Mouse (Mus musculus): ENCODE results near the gene Dysf. TPM values are rescaled to one million over a fixed set of nuclear protein-coding genes. Genes with fewer than 3 reads are reported as not detected.

Dysf gene
- total and polyA plus RNA-seq, 3 experiments: not detected

DNA sequence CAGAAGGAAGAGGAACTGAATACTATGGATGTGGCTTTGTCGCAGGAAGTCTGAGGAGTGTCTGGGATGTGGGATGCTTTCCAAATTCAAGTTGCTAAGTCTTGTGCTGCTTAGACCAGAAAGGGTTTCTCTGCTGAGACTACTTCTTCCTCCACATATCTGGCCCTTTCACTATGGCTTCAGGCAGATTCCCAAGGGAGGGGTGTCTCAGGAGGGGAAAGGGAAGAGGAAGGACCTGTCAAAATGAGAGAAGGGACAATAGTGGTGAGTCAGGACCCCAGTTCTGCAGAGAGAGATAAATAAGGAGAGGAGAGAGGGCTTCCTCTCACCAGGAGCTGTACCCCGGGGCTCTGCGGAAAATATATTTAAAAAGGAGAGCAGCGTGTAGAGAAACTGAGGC is 11.6 kb downstream of the Dysf start:
- no peaks in the 10 kb centered on the region for H3K4me1 ChIP-seq (ENCODE audit: control insufficient read depth in 1 of 2, insufficient read depth in 2 of 2, low read length in 2 of 2)
- H3K79me2 ChIP-seq (ENCODE audit: control insufficient read depth, insufficient read depth, low read length, poor library complexity): no peaks in the 10 kb centered on the region
- H3K9me3 ChIP-seq (replicated peaks; ENCODE audit: insufficient read depth, low read length): no peaks in the 10 kb centered on the region
- no peaks in the 10 kb centered on the region for H3K36me3 ChIP-seq (ENCODE audit: control insufficient read depth in 1 of 2, insufficient read depth in 2 of 2, low read length in 2 of 2)
- no peak overlapping the region for H3K27ac ChIP-seq (ENCODE audit: control insufficient read depth, low read depth, low read length)
- no peak overlapping the region for H3K4me3 ChIP-seq (ENCODE audit: control insufficient read depth in 1 of 2, insufficient read depth in 1 of 2, low read depth in 2 of 2, low read length in 2 of 2)
- no peak for DNase-seq (ENCODE audit: low read depth, low spot score)
- no peaks in the 10 kb centered on the region for H3K27me3 ChIP-seq (ENCODE audit: control insufficient read depth in 1 of 2, insufficient read depth in 2 of 2, low read length in 2 of 2)
- TF ChIP-seq ELF1 (IDR thresholded peaks at IDR 0.05; ENCODE audit: low read depth, low read length): no peak
- no peak for TF ChIP-seq TBP (IDR thresholded peaks at IDR 0.05; ENCODE audit: low read depth, low read length)
- no peak for TF ChIP-seq JUND (IDR thresholded peaks at IDR 0.05; ENCODE audit: low read depth, low read length)
- no peak for TF ChIP-seq NELFE (IDR thresholded peaks at IDR 0.05; ENCODE audit: low read depth, low read length)
- TF ChIP-seq MAFK (IDR thresholded peaks at IDR 0.05; ENCODE audit: borderline replicate concordance, low read depth, low read length): no peak
- no peak for TF ChIP-seq USF2 (IDR thresholded peaks at IDR 0.05; ENCODE audit: borderline replicate concordance in 1 of 2, insufficient read depth in 1 of 2, low read depth in 1 of 2, low read length in 2 of 2)
- no peak for TF ChIP-seq TAL1 (IDR thresholded peaks at IDR 0.05; ENCODE audit: low read length)
- no peak for TF ChIP-seq MXI1 (IDR thresholded peaks at IDR 0.05; ENCODE audit: low read depth, low read length)
- H3K9ac ChIP-seq (ENCODE audit: control insufficient read depth, low read depth, low read length, poor library complexity, severe bottlenecking): no peak overlapping the region

DNA sequence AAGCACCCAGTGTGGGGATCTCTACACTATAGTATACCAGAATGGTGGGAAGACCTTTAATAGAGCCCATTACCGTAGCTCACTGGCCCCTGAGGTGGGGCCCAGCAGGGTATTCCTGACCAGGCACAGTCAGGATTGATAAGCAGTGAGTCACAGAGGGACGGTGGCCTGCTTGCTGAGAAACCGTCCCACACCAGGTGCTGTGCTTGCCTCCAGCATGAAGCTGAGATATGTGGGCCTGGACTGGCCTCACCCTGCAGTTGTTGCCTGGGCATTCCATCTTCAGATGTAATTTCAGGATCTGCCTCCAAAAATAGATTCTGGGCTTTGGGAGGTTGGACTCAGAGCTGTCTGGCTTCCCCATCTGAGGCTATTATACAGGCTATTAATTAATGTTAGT is 13.6 kb downstream of the Dysf start:
- H3K27me3 ChIP-seq (ENCODE audit: control insufficient read depth in 1 of 2, insufficient read depth in 2 of 2, low read length in 2 of 2): no peaks in the 10 kb centered on the region
- H3K27ac ChIP-seq (ENCODE audit: control insufficient read depth, low read depth, low read length): no peak overlapping the region
- no peak overlapping the region for H3K9ac ChIP-seq (ENCODE audit: control insufficient read depth, low read depth, low read length, poor library complexity, severe bottlenecking)

DNA sequence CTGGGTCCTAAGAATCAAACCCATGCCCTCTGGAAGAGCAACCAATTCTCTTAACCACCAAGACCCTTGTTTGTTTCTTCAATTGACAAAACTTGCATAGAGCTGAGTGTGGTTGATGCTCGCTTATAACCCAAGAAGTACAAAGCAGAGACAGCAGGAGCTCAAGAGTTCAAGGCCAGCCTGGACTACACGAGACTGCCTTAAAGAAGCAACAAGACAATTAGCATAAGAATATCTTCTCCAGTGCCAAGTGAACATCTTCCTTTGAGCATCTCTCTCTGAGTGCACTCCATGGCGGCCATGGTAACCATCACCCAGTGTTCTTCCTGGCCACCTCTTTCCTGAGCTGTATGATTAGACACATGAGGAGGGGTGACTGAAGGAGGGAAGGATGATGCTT is 17.2 kb downstream of the Dysf start:
- no peaks in the 10 kb centered on the region for H3K4me1 ChIP-seq (ENCODE audit: control insufficient read depth in 1 of 2, insufficient read depth in 2 of 2, low read length in 2 of 2)
- H3K9ac ChIP-seq (ENCODE audit: control insufficient read depth, low read depth, low read length, poor library complexity, severe bottlenecking): no peak overlapping the region
- no peak for DNase-seq (ENCODE audit: low read depth, low spot score)
- H3K27me3 ChIP-seq (ENCODE audit: control insufficient read depth in 1 of 2, insufficient read depth in 2 of 2, low read length in 2 of 2): no peaks in the 10 kb centered on the region
- no peaks in the 10 kb centered on the region for H3K9me3 ChIP-seq (replicated peaks; ENCODE audit: insufficient read depth, low read length)
- H3K36me3 ChIP-seq (ENCODE audit: control insufficient read depth in 1 of 2, insufficient read depth in 2 of 2, low read length in 2 of 2): no peaks in the 10 kb centered on the region
- no peak overlapping the region for H3K27ac ChIP-seq (ENCODE audit: control insufficient read depth, low read depth, low read length)
- TF ChIP-seq ZKSCAN1 (IDR thresholded peaks at IDR 0.05; ENCODE audit: low read depth, low read length) (no peak), ELF1 (IDR thresholded peaks at IDR 0.05; ENCODE audit: low read depth, low read length) (no peak), MAZ (IDR thresholded peaks at IDR 0.05; ENCODE audit: low read depth, low read length) (no peak), ETS1 (IDR thresholded peaks at IDR 0.05; ENCODE audit: low read depth, low read length) (no peak), MAX (IDR thresholded peaks at IDR 0.05; ENCODE audit: low read length) (no peak), MYB (IDR thresholded peaks at IDR 0.05; ENCODE audit: low read depth, low read length) (no peak), USF2 (IDR thresholded peaks at IDR 0.05; ENCODE audit: borderline replicate concordance in 1 of 2, insufficient read depth in 1 of 2, low read depth in 1 of 2, low read length in 2 of 2) (no peak), MAFK (IDR thresholded peaks at IDR 0.05; ENCODE audit: borderline replicate concordance, low read depth, low read length) (no peak)
- H3K4me3 ChIP-seq (ENCODE audit: control insufficient read depth in 1 of 2, insufficient read depth in 1 of 2, low read depth in 2 of 2, low read length in 2 of 2): no peak overlapping the region
- H3K79me2 ChIP-seq (ENCODE audit: control insufficient read depth, insufficient read depth, low read length, poor library complexity): no peaks in the 10 kb centered on the region

More for the DNA sequence above, 13.6 kb downstream of the Dysf start:
- Histone ChIP-seq H3K79me2 (ENCODE audit: control insufficient read depth, insufficient read depth, low read length, poor library complexity) (no peaks in the 10 kb centered on the region), H3K4me3 (ENCODE audit: control insufficient read depth in 1 of 2, insufficient read depth in 1 of 2, low read depth in 2 of 2, low read length in 2 of 2) (no peak overlapping the region), H3K36me3 (ENCODE audit: control insufficient read depth in 1 of 2, insufficient read depth in 2 of 2, low read length in 2 of 2) (no peaks in the 10 kb centered on the region), H3K9me3 (replicated peaks; ENCODE audit: insufficient read depth, low read length) (no peaks in the 10 kb centered on the region), H3K4me1 (ENCODE audit: control insufficient read depth in 1 of 2, insufficient read depth in 2 of 2, low read length in 2 of 2) (no peaks in the 10 kb centered on the region)
- no peak for DNase-seq (ENCODE audit: low read depth, low spot score)
- TF ChIP-seq MYC (IDR thresholded peaks at IDR 0.05; ENCODE audit: low read depth, low read length) (no peak), ZC3H11A (IDR thresholded peaks at IDR 0.05; ENCODE audit: low read depth, low read length) (no peak), TAL1 (IDR thresholded peaks at IDR 0.05; ENCODE audit: low read length) (no peak), GATA1 (IDR thresholded peaks at IDR 0.05; ENCODE audit: low read depth, low read length) (no peak), NELFE (IDR thresholded peaks at IDR 0.05; ENCODE audit: low read depth, low read length) (no peak), ZNF384 (IDR thresholded peaks at IDR 0.05; ENCODE audit: low read depth, low read length) (no peak), POLR2AphosphoS5 (IDR thresholded peaks at IDR 0.05; ENCODE audit: borderline replicate concordance, low read depth, low read length) (no peak), E2F4 (IDR thresholded peaks at IDR 0.05; ENCODE audit: borderline replicate concordance, low read depth, low read length) (no peak), EP300 (IDR thresholded peaks at IDR 0.05; ENCODE audit: low read depth in 1 of 2, low read length in 2 of 2) (no peak), POLR2AphosphoS2 (IDR thresholded peaks at IDR 0.05; ENCODE audit: low read length) (no peak), NRF1 (IDR thresholded peaks at IDR 0.05; ENCODE audit: insufficient read depth, low read depth, low read length, poor library complexity, severe bottlenecking) (no peak), RCOR1 (IDR thresholded peaks at IDR 0.05; ENCODE audit: low read depth, low read length) (no peak), UBTF (IDR thresholded peaks at IDR 0.05; ENCODE audit: borderline replicate concordance, insufficient read depth, low read depth, low read length) (no peak), ZKSCAN1 (IDR thresholded peaks at IDR 0.05; ENCODE audit: low read depth, low read length) (no peak), HCFC1 (IDR thresholded peaks at IDR 0.05; ENCODE audit: low read depth, low read length) (no peak), SIN3A (IDR thresholded peaks at IDR 0.05; ENCODE audit: low read length) (no peak)
